Mouse (Mus musculus) small intestine, adult 2 months (tissue): ENCODE measurements around the gene Apc2.
A peak's percentile ranks its signal among the peaks of the same experiment; 100 is the strongest.

Experiments
- CTCF ChIP-seq: fragments of 200-500 bp; IDR thresholded peaks from 2 replicates; pipeline ENCODE4 v1.5.1; 2012; ENCODE audit warnings: low read depth, mild to moderate bottlenecking, control low read depth, inconsistent platforms, low read length, moderate library complexity, mixed read lengths; ENCODE audit not compliant: insufficient replicate concordance, insufficient read length; ENCODE audit errors: extremely low read depth
- POLR2A ChIP-seq: fragments of 200-500 bp; IDR thresholded peaks from 2 replicates; pipeline ENCODE4 v1.6.1; 2012; ENCODE audit warnings: low read depth, mild to moderate bottlenecking, control low read depth, inconsistent platforms, low read length, moderate library complexity

GRCm38 (mm10) chr10:80347514-80347967, 51.8 kb downstream of the Apc2 start:
- TF ChIP-seq POLR2A (peak; percentile 3; the same call in 1 of the 2 replicates), CTCF (no peak)
